Comparison of ENCODE assay signal across 16 mouse cellular contexts in the genomic region with DNA sequence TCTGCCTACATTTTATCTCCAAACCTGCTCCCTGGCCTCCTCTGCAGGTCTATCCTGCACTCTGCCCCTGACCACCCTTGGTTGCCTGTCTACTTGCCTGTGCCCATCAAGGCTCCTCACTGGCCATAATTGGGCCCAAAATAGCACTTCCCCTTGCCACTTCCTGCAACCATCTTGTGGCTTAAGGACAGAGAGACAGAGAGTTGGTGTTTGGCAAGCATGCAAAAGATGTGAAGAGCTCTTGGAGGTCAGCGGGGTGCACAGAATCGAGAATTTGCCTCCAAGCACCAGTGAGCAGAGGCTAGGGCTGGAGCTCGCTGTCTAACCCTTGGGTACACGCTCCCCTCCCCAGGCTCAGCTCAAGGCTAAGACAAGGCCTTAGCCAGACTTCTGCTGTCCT. TPM values are rescaled to one million over a fixed set of nuclear protein-coding genes. Genes with fewer than 3 reads are reported as not detected.
DNase-seq lines count a peak whose midpoint lies in the region; ATAC-seq lines count a peak whose summit lies in the region.
"Had no signal": no experiment of that assay in that cellular context is flagged by ENCODE, and none has a peak within 500 bp of the region (broad histone marks: within the 10 kb centered on the region; RNA-seq: fewer than 3 reads in every experiment).

No protein-coding gene starts in this region.

- no peaks in the 10 kb centered on the region for H3K27me3 ChIP-seq in heart, embryonic 10.5 days (ENCODE audit: insufficient read depth, poor library complexity, severe bottlenecking)
- H3K27me3 ChIP-seq in liver, embryonic 15.5 days: no peaks in the 10 kb centered on the region
- H3K27me3 ChIP-seq in splenic B cell, adult 2 months (ENCODE audit: control insufficient read depth, insufficient read depth, low read length, poor library complexity, severe bottlenecking): no peaks in the 10 kb centered on the region

- no peak overlapping the region for H3K4me2 ChIP-seq in liver, embryonic 15.5 days

- 57% methylated on average over 4 of the region's 4 CpGs for WGBS in heart, embryonic 10.5 days
- WGBS in liver, embryonic 15.5 days (ENCODE audit: insufficient replicate concordance): 44% methylated on average over 4 of the region's 4 CpGs

- peak overlapping the region; percentile 19; the same call in 1 of the 2 replicates for H3K27ac ChIP-seq in heart, embryonic 10.5 days
- peak overlapping the region; percentile 62 for H3K27ac ChIP-seq in liver, embryonic 15.5 days (replicated peaks)
- H3K27ac ChIP-seq: heart, adult 2 months had no signal

- no peak overlapping the region for H3K9ac ChIP-seq in liver, embryonic 15.5 days
- H3K9ac ChIP-seq: forebrain, postnatal 0 days had no signal

- DNase-seq in heart, embryonic 10.5 days (ENCODE audit: low spot score): no peak
- DNase-seq in heart, adult 9 months (ENCODE audit: low spot score in 2 of 2): no peak
- peak; percentile 39 for DNase-seq in lung, postnatal 25 days (ENCODE audit: low spot score)
- DNase-seq in lung, postnatal 10 days: no peak
- DNase-seq in splenic B cell, adult 2 months (ENCODE audit: low read depth, low spot score): peak; percentile 45
- DNase-seq in neural tube, embryonic 10.5 days (ENCODE audit: extremely low spot score, low spot score): no peak
- no peak for DNase-seq in retina, postnatal 1 day
- DNase-seq: adrenal gland, postnatal 10 days; cerebellum, adult 2 months; forebrain, postnatal 0 days; kidney, adult 2 months; right cerebral cortex, postnatal 25 days; thymus, postnatal 4 days had no signal

- ATAC-seq in liver, embryonic 15.5 days (ENCODE audit: insufficient read depth): no peak
- ATAC-seq: forebrain, postnatal 0 days; lung, postnatal 0 days had no signal

- peaks cover 24% of the 10 kb centered on the region for H3K36me3 ChIP-seq in heart, embryonic 10.5 days
- no peaks in the 10 kb centered on the region for H3K36me3 ChIP-seq in liver, embryonic 15.5 days (replicated peaks)
- H3K36me3 ChIP-seq in splenic B cell, adult 2 months (ENCODE audit: control insufficient read depth, insufficient read depth, low read length, poor library complexity, severe bottlenecking): no peaks in the 10 kb centered on the region

- peaks cover 25% of the 10 kb centered on the region for H3K4me1 ChIP-seq in heart, embryonic 10.5 days
- peaks cover 36% of the 10 kb centered on the region for H3K4me1 ChIP-seq in liver, embryonic 15.5 days (replicated peaks)

- no peaks in the 10 kb centered on the region for H3K9me3 ChIP-seq in heart, embryonic 10.5 days
- H3K9me3 ChIP-seq in liver, embryonic 15.5 days (replicated peaks): no peaks in the 10 kb centered on the region

- no peak overlapping the region for H3K4me3 ChIP-seq in heart, embryonic 10.5 days
- H3K4me3 ChIP-seq in liver, embryonic 15.5 days (replicated peaks): no peak overlapping the region
- H3K4me3 ChIP-seq: heart, adult 2 months had no signal

RNA-seq across cellular contexts. Expression of a gene that starts 5.3 kb away (rescaled TPM):
- 4.4 and 5.3 TPM in 2 replicates for polyA plus RNA-seq in heart, embryonic 10.5 days (2016; fragmentation: Nextera tagmentation; extraction: Ambion mirVana)
- polyA plus RNA-seq in liver, embryonic 15.5 days (2015; fragmentation: Nextera tagmentation; extraction: Ambion mirVana): 17.4 and 21.4 TPM in 2 replicates

Comparison
In these comparisons a context has a peak if more than half of its experiments do, and no peak if none do; other contexts are left out.
1. DNase-seq: peak in lung, postnatal 25 days (single experiment) and splenic B cell, adult 2 months (single experiment); none in heart, embryonic 10.5 days (single experiment), heart, adult 9 months (0 of 2), lung, postnatal 10 days (single experiment), neural tube, embryonic 10.5 days (single experiment) and retina, postnatal 1 day (single experiment).